Mouse (Mus musculus) G1E (cell line): ENCODE data around the gene P3h2.

ENCODE experiments used
- CTCF ChIP-seq: IDR thresholded peaks from 2 replicates; pipeline ENCODE4 v1.5.1; 2012; ENCODE audit warnings: low read depth, low read length, inconsistent platforms, mixed read lengths
- GATA1 ChIP-seq: IDR thresholded peaks from 2 replicates; pipeline ENCODE4 v1.6.1; 2012; ENCODE audit warnings: borderline replicate concordance, low read length, inconsistent platforms, mixed read lengths
- GATA2 ChIP-seq: IDR thresholded peaks from 2 replicates; pipeline ENCODE4 v1.6.1; 2012; ENCODE audit warnings: low read depth, low read length, inconsistent platforms, borderline replicate concordance
- POLR2AphosphoS5 ChIP-seq: IDR thresholded peaks from 2 replicates; pipeline ENCODE4 v1.6.1; 2012; ENCODE audit warnings: low read depth, low read length, inconsistent platforms; ENCODE audit not compliant: insufficient replicate concordance
- TAL1 ChIP-seq: conservative IDR thresholded peaks from 2 replicates; pipeline ENCODE4 v1.6.1; 2012; ENCODE audit warnings: low read depth, low read length, inconsistent platforms, mixed read lengths

GRCm38 (mm10) chr16:26102856-26103255 lies 2.7 kb downstream of the P3h2 start:
- TF ChIP-seq CTCF: no peak
- no peak for TF ChIP-seq TAL1
- TF ChIP-seq GATA1: no peak
- no peak for TF ChIP-seq POLR2AphosphoS5
- no peak for TF ChIP-seq GATA2
